Mouse (Mus musculus): ENCODE data around the gene Olfr1353.
"Not testable (repeated sequence)": the region's sequence is repeated elsewhere in the genome, so short reads cannot be mapped to it uniquely, and the experiment has no call there.

- TF ChIP-seq CTCF, EP300 (IDR thresholded peaks at IDR 0.05): not testable (repeated sequence)
Observed at GRCm38 (mm10) chr10:78963009-78963408, at the start of gene Olfr1353.
